Mouse (Mus musculus): ENCODE data around the gene Cpxcr1. TPM values are rescaled to one million over a fixed set of nuclear protein-coding genes. Genes with fewer than 3 reads are reported as not detected.

Cpxcr1 gene
- polyA plus RNA-seq (2014; fragmentation: Illumina TruSeq; extraction: RNeasy Lipid Tissue Mini Kit (QIAGEN cat#74804); ENCODE audit: low read depth, low replicate concordance) = 0.76 TPM

GRCm38 (mm10) chrX:116448644-116449043 is at the start of gene Cpxcr1:
Gene Cpxcr1 (plus strand): TSS chrX:116448944.

Other genes starting within 250 kb of the Cpxcr1 start
- gene H2afb2, start 232.2 kb downstream of the Cpxcr1 start, polyA plus RNA-seq (2014; fragmentation: Illumina TruSeq; extraction: RNeasy Lipid Tissue Mini Kit (QIAGEN cat#74804); ENCODE audit: low read depth, low replicate concordance) = not detected